Mouse (Mus musculus): ENCODE results near the gene Mdga1. TPM values are rescaled to one million over a fixed set of nuclear protein-coding genes. Genes with fewer than 3 reads are reported as not detected.
A peak's percentile ranks its signal among the peaks of the same experiment; 100 is the strongest.

The Mdga1 gene
- total RNA-seq, 2 experiments from 2014 or later, result 44.9 to 47.7 TPM

DNA sequence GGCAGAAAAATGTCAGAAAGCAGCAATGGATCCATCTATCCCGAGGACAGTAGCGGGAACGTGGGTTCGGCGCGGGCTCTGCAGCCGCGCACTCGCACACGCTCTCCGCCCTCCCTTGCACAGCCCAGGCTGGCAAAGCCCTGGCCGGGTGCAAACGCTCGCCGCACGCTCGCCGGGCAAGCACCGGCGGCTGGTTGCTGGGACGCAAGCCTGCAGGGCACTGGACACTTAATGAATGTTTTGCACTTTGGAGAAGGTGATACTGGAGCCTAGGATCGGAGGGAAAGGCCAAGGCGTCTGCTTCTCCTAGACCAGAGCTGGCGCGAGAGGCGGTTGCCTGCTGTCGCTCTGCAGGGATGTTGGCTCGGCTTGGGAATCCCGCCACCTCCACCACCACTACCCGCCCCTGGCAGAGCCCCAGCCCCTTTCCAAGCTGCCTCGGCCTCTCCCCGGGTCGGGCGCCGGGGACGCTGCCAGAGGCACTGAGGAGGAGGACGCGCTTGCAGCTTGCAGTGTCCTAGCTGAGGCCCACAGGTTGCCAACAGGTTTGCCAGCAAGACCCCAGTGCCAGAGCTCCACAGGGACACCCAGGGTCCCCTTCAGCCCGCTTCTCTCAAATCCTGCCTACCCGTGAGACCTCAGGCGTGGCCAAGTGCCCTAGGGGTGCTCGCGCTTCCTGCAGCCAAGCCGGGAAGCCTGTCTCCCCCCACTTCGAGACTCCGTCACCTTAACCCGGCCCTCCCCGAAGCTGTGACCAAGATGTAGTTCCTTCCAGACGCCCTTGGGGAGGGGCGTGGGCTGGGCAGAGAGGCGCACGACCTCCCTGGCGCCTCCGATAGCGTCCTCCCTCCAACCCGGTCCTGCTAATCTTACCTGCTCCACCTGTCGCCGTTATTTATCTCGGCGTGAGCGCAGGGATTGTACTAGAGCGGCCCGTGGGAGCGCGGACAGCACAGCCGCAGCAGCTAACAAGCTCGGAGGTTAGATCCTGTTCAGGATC is 80.6 kb downstream of the Mdga1 start:
- intact Hi-C loops (cut with DNase I), result loop anchor here (5.0 kb wide), 1 partner anchor 568 kb away; no protein-coding TSS in a partner anchor

DNA sequence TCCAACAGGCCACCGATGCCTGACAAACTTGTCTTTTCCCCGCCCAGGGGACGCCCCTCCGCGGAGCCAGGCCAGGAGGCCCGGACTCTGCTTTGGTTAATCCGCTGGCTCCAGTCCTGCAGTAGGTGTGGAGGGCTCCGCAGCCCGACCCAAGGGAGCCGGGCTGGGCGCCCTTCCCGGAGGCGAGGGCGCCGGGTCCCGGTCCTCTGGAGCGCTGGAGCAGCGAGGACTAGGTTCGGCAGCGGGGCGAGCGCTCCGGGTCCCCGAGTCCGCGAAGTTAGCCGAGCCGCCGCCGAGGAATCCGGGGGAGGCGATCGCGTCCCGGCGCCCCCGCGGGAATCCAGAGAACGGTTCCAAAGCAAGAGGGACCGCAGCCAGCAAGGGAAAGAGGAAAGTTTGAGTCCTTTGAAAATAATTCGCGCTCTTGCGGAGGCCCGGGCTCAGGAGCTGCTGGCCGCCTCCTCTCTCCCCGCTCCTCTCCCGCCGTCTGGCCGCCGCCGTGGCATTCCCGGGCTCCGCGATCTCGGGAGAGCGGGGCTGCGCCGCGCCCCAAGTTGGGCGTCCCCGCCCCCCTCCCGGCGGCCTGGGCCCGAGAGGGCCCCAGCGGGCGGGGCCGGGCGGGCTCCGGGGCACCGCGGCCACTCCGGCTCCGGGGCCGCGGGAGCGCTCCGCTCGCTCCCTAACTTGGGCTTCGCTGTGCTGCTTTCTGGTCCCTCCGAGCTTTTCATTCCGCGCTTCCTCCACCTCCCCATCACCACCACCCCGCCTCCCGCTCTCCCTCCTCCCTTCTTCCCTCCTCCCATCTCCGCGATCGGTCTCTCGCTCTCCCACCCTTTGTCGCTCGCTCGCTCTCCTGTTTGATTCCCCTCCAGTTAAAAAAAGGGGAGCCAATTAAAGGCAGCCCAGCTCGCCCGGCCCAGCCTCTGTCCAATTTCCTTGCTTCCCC is 81.7 kb downstream of the Mdga1 start:
- intact Hi-C loops (cut with DNase I), result loop anchor here (5.0 kb wide), 1 partner anchor 569 kb away; no protein-coding TSS in a partner anchor
- DNase-seq, result peak in 1 of 2 experiments; percentile 40

More for the DNA sequence above, 80.6 kb downstream of the Mdga1 start:
- peak; percentile 47 to 54 for DNase-seq

DNA sequence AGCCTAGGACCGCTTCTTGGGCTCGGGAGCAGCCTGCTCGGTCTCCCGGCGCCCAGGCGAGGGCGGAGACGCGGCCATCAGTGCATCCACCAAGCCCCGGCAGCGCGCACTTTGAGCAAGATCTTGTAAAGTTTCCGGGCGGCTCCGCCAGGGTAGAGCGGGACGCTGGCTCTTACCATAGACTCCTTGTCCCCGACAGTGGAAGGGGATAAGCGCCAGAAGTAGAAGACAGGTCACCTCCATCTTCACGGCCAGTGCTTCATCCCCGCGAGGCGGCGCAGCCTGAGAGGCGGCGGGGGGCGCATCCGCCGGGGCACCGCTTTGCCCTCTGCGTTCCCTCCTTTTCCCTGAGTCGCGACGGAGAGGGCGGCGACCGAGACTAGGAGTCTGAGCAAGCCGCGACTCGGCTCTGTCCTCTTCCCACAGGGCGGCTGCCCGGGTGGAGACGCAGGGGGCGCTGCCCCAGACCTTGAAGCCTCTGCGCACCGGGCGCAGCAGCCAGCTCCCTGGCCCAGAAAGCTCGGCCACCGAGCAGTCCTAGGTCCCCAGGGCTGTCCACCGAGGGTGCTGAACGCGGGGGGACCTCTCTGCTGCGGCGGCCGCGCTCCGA is 82.5 kb downstream of the Mdga1 start:
- DNase-seq, result peak; percentile 21 to 63
- intact Hi-C loops (cut with DNase I), result loop anchor here (5.0 kb wide), 1 partner anchor 570 kb away; no protein-coding TSS in a partner anchor

DNA sequence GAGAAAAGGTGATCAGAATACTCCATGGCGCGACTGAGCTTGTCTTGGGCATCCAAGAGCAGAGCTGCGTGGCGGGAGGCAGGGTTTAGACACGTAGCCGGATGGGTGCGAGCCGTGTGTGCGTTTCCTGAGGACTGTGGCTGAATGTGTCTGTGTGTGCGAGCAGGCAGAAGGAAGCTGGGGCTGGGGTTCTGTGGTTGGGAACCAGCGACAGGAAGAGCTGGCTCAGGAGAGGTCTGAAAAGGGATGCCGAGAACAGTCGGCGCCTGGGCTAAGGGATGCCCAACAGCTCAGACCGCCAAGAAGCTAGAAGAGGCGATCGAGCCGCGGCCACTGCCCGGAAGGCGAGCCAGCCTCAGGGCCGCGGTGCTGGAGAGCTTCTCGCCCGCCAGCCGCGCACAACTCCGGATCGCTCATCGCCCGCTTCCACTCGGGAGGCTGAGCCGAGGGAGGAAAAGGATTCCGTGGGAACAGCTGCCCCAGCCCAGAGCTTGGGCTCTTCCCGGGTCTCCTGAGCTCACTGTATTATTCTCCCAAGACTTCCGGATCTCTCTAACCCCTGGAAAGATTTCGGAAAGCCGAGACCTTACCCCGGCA is 83.1 kb downstream of the Mdga1 start:
- no peak for DNase-seq
- intact Hi-C loops (cut with DNase I), result loop anchor here (5.0 kb wide), 1 partner anchor 571 kb away; no protein-coding TSS in a partner anchor

DNA sequence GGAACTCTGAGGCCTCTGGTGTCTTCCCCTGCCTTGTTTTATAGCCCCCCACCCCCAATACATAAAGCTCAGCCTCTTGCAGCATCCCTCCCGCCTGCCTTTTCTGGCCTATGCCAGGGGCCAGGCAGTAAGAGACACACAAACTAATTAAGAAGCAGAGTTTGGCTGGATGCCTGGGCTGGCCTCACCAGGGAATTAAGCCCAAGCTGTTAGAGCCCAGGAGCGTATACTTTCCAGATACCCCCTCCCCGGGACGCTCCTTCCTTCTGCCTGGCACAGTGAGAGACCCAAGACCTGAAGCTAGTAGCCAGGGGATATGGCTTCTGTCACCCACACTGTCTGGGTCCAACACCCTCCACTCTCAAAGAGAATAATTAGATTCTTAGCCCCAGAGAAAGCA is 83.8 kb downstream of the Mdga1 start:
- DNase-seq, result no peak
- intact Hi-C loops (cut with DNase I), result loop anchor here (5.0 kb wide), 1 partner anchor 571 kb away; no protein-coding TSS in a partner anchor

DNA sequence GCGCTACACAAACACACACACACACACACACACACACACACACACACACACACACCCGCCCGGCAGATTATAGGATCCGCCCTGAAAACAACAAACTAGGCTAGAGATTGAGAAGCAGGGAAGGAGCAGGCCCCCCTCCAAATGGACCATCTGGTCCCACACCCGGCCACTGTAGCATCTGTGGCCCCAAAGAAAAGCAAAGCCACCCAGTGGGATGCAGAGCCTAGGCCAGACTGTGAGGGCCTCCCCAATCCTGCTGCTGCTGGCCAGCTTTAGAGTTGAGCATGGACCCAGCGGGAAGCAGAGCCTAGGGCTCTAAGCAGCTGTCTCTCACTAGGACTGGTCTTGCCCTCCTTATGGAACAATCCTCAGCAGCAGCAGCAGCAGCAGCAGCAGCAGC is 85.3 kb downstream of the Mdga1 start:
- DNase-seq, result no peak
- intact Hi-C loops (cut with DNase I), result loop anchor here (5.0 kb wide), 1 partner anchor 272 kb away; the partner anchor contains the start of genes Gm28043 and Rnf8

DNA sequence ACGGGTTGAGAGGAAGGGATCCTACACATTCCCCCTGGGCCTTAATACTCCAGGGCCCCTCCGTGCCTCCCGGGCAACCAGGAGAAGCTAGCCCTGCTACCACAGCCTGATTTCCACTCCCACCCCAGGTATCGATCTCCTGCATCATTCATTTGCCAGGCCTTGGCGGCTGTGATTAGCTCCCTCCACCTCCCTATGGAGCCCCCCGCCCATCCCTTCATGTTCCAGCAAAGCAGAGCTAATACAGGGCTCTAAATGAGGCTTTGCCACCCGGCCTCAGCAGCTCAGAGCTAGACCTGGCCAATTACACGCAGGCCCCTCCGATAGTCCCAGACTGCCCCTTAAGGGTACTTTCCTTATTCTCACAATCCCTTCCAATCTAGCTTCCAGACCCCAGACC is 86.5 kb downstream of the Mdga1 start:
- no peak for DNase-seq
- intact Hi-C loops (cut with DNase I), result loop anchor here (2.0 to 5.0 kb wide), 2 partner anchors 85 to 271 kb away; partner anchors contain the start of genes Gm28043 and Rnf8

DNA sequence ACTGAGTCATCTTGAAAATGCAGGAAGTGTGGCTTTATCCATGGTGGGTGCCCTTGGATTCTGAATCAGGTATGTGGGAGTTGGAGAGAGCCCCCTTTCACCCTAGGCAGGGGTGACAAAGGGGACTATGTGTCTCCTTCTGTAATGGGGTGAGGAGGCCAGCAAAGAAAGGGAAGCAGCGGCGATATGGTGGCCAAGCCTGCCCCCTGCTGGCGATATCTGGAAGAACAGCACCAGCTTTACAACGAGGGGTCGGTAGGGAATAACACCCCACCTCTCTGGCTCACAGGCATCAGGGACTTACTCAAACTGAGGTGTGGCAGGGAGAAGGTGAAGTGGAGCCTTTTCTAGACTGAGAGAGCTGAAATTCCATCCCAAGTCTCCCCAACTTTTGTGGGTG is 87.0 kb downstream of the Mdga1 start:
- peak; percentile 31 to 62 for DNase-seq
- intact Hi-C loops (cut with DNase I), result loop anchor here (2.0 to 5.0 kb wide), 2 partner anchors 84 to 271 kb away; partner anchors contain the start of genes Gm28043 and Rnf8

DNA sequence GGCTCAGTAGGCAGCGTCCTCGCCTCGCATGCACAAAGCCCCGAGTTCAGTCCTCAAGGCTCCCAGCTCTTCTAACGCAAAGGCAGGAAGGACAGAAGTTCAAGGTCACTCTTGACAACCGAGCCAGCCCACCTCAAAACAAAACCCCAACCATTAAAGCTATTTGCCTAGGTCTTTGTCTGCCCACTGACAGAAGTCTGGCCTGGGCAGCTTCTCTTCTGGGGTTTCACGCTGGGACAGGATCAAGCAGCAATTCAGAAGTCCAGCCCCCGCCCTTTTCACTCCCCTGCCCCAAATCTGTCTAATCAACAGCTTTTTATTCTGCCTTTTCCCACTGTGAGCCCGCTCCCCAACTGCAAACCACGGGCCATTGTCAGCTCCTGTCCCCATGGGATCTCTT is 89.6 kb downstream of the Mdga1 start:
- no peak for DNase-seq
- intact Hi-C loops (cut with DNase I), result loop anchor here (5.0 kb wide), 1 partner anchor 268 kb away; the partner anchor contains the start of genes Gm28043 and Rnf8

DNA sequence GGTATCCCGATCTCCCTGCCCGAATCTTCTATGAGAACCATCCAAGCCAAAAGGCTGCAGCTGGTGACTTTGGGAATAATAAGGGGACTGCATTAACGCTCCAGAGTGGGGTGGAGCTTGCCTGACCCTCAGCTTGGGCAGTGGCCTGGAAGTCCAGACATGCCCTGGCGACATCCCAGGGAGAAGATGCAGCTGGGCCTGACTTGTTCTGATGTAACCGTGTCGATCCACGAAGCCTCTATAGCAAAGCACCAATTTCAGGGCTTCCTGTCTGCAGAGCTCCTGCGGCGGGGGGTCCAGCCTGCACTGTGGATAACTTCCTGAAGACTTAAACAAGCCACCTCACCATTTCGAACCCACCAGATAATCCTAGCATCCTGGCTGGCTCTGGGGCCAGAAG is 90.9 kb downstream of the Mdga1 start:
- intact Hi-C loops (cut with DNase I), result no loop called here
- DNase-seq, result no peak

DNA sequence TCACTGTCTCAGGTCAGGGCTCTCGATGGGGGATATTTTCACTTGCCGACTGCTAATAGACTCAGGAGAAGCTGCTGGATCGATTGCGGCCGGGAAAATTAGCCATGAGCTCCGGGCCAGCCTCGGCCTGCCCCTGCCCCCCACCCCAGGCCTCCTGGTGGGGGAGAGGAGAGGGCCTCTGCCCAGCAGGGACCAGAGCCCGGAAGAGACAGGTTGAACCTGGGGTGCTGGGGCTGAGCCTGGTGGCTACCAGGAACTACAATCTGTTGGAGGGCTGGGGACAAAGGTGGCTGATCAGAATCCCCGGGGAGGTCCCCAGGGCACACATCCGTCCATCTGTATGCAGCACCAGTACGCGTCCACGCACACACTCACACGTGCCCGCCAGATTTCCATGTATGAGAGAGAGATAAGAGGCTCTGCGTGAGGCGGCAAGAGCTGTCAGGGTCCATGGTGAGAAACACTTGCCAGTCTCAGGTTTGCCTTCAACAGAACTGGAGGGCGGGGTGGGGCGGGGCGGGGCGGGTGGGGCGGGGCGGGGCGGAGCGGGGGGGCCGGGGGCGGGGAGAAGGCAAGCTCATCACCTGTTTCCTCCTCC is 95.7 kb downstream of the Mdga1 start:
- intact Hi-C loops (cut with DNase I), result no loop called here
- no peak for DNase-seq

DNA sequence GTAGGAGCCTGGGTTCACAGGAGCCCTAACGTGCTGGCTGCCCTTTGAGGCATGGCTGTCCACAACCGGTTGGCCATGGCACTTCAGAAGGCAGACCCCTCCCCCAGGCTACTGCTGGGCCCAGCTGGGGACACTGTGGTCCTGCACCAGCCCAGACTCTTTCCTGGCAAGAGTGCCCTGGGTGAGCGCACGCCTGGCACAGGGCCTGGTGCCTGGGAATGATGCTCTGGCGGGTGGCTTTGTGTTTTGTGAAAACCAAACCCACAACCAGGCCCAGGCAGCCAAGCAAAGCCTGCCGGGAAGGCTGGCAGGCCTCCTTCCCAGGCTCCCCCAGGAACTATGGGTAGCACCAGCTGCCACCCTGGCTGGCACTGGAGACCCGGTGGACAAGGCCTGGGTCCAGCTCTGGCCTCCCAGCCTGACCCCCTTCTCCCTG is 96.3 kb downstream of the Mdga1 start:
- intact Hi-C loops (cut with DNase I), result no loop called here
- peak; percentile 52 to 56 for DNase-seq

DNA sequence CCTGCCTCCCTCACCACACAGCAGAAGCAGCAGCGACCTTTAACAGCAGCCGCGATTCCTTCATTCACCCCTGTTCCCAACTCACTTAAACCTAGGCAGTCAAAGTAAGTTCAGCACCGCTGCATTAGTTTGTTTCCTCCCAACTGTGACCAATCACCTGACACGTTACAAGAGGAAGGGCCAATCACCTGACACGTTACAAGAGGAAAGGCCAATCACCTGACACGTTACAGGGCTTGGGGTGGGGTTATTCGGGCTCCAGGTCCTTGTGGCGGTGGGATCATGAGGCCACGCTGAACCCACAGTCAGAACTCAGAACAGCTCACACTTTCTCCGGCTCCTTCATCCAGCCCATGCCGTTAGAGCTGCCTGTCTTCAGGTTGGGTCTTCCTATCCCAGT is 99.6 kb downstream of the Mdga1 start:
- intact Hi-C loops (cut with DNase I), result no loop called here

DNA sequence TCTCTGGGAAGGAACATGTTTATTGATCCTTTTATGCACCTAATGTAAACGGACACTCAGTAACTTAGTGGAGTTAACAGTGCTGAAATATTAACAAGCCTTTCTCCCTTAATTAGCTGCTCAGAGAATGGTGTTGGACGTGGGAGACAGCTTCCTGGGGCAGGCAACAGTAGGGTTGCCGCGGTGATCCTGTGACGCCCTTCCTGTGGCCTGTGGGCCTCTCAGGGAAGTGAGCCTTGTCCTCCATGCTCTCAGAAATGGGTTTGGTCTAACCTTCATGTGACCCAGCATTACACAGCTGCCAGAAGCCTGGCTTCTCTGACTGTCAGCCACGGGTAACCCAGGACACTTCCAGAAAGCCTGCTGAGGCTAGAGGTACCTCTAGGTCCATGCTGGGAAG is 104.0 kb downstream of the Mdga1 start:
- intact Hi-C loops (cut with DNase I), result no loop called here
- no peak for DNase-seq

More for the DNA sequence above, 99.6 kb downstream of the Mdga1 start:
- DNase-seq, result no peak

DNA sequence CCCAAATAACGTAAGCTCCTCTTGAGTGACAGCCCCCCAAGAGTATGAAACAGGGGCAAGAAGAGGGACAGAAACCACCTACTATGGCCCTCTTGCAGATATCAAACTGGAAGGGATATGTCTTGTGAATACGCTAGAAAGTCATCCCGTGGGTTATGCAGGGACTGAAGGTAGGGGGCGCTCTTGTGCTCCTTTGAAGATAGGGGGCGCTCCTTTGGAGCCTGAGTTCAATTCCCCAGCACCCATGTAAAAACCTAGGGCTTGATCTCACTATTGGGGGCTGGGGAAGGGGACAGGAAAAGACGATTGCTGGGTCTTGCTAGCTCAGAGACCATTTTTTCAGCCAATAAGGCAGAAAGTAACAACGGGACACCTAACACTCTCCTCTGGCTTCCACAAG is 105.4 kb downstream of the Mdga1 start:
- no peak for DNase-seq
- intact Hi-C loops (cut with DNase I), result no loop called here

DNA sequence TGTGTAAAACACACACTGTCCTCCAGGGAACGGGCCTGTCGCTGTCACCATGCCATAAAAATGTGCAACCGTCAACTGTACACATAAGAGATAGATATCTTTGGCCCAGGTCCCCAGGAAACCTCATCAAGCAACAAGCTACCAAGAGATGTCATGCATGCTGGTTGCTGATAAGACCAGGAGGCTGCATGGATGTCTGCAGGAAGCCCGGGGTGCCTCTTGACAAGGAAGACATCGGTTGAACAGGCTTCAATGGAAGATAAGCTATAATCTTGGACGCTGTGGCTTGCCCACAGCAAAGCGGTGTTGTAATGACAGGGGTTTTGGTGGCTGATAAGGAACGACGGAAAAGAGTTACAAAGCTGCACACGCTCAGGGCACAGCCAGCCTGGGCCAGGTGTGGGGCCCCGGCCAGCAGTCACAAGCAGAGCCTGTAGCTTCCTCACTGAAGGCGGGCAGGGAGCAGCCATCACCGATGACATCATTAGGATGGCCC is 110.1 kb downstream of the Mdga1 start:
- intact Hi-C loops (cut with DNase I), result loop anchor here (5.0 kb wide), 1 partner anchor 43 kb away; no protein-coding TSS in a partner anchor
- no peak for DNase-seq

DNA sequence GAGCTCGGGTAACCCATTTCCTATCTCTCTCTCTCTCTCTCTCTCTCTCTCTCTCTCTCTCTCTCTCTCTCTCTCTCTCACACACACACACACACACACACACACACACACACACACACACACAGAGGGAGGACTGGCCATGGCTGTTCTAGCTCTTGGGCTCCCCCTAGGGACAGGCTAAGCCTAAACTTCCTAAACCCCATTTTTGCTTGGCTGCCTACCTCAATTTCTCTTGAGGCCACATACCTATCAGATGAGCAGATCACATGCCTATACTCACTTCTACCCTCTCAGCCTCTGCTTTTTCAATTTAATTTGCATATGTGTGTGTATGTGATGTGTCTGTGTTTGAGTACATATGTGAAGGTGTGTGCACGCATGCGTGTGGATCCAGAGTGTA is 111.1 kb downstream of the Mdga1 start:
- no peak for DNase-seq
- intact Hi-C loops (cut with DNase I), result loop anchor here (5.0 kb wide), 1 partner anchor 41 kb away; no protein-coding TSS in a partner anchor

All from gastrocnemius, postnatal 36 days (tissue).